Mouse (Mus musculus) heart, postnatal 25 days (tissue): ENCODE data around the gene Msh4. TPM values are rescaled to one million over a fixed set of nuclear protein-coding genes. Genes with fewer than 3 reads are reported as not detected.

ENCODE experiments used
- DNase-seq: peaks from one replicate; pipeline ENCODE4 v3.0.0; 2022; ENCODE audit warnings: low spot score
- intact Hi-C: fragments of 180-260 bp; cut with DNase I; formaldehyde crosslinking; loops from one replicate; pipeline ENCODE4 v1.15.1; 2025
- total RNA-seq, 2 experiments: library from RNA; stranded (reverse); gene quantifications; 2 replicates each; pipeline ENCODE4 v1.2.3; 2021

Msh4 gene
- total RNA-seq, 2 experiments from 2014 or later, result 0.08 TPM

- DNase-seq, result no peak
- intact Hi-C loops, result no loop called here
These were observed 79.3 kb downstream of the Msh4 start for GRCm38 (mm10) chr3:153826616-153827015.

GRCm38 (mm10) chr3:153825197-153825596, 80.7 kb downstream of the Msh4 start:
- intact Hi-C loops, result no loop called here
- DNase-seq, result no peak

GRCm38 (mm10) chr3:153823671-153824515, 82.0 kb downstream of the Msh4 start:
- intact Hi-C loops, result no loop called here
- no peak for DNase-seq

GRCm38 (mm10) chr3:153819438-153819837, 86.5 kb downstream of the Msh4 start:
- intact Hi-C loops, result no loop called here
- DNase-seq, result no peak

- intact Hi-C loops, result no loop called here
- DNase-seq, result no peak
These were observed 87.2 kb downstream of the Msh4 start for GRCm38 (mm10) chr3:153818723-153819122.

- no peak for DNase-seq
- intact Hi-C loops, result no loop called here
These were observed 88.5 kb downstream of the Msh4 start for GRCm38 (mm10) chr3:153817376-153817890.

- DNase-seq, result no peak
- intact Hi-C loops, result no loop called here
These were observed 91.9 kb downstream of the Msh4 start for GRCm38 (mm10) chr3:153814026-153814425.

- no peak for DNase-seq
- intact Hi-C loops, result loop anchor here (5.0 kb wide), 2 partner anchors 81 to 136 kb away; partner anchors contain the start of gene St6galnac3
These were observed 97.5 kb downstream of the Msh4 start for GRCm38 (mm10) chr3:153808406-153808805.

GRCm38 (mm10) chr3:153807444-153808149, 98.3 kb downstream of the Msh4 start:
- intact Hi-C loops, result loop anchor here (2.0 to 5.0 kb wide), 4 partner anchors 80 to 1025 kb away; partner anchors contain the start of gene St6galnac3
- no peak for DNase-seq

Other genes with a start within 250 kb of the Msh4 start
- gene St6galnac3, start 181.0 kb downstream of the Msh4 start, total RNA-seq, result 1 to 10 TPM; 4.4 to 7.5 TPM
- not detected for gene Asb17, start 61.9 kb downstream of the Msh4 start, total RNA-seq
- gene Rabggtb, start 6.9 kb upstream of the Msh4 start, total RNA-seq, result 10 to 100 TPM; 89.2 to 99.7 TPM
- 1,000 to 10,000 TPM; 1,031 to 1,101 TPM for gene Acadm, start 38.5 kb upstream of the Msh4 start, total RNA-seq
- under 1 TPM; 0.05 to 0.14 TPM for gene Slc44a5, start 67.3 kb upstream of the Msh4 start, total RNA-seq